Mouse (Mus musculus) MEL (cell line): Measurements from ENCODE around the gene Ttc41.
A peak's percentile ranks its signal among the peaks of the same experiment; 100 is the strongest.
"Not testable (repeated sequence)": the region's sequence is repeated elsewhere in the genome, so short reads cannot be mapped to it uniquely, and the experiment has no call there.

Source experiments
- CTCF ChIP-seq, 3 experiments: IDR thresholded peaks in 2 of 3; conservative IDR thresholded peaks in 1 of 3; 2 replicates each; pipeline ENCODE4 v1.5.1; 2011 to 2012; ENCODE audit warnings: low read length in 3 of 3, low read depth in 2 of 3, mild to moderate bottlenecking in 2 of 3, improper control_type of control experiment in 1 of 3, inconsistent platforms in 1 of 3, mixed read lengths in 1 of 3, moderate library complexity in 1 of 3; ENCODE audit not compliant: control insufficient read depth in 1 of 3, insufficient read depth in 1 of 3, poor library complexity in 1 of 3, severe bottlenecking in 1 of 3
- JUND ChIP-seq: IDR thresholded peaks from 2 replicates; pipeline ENCODE4 v1.6.1; 2011; ENCODE audit warnings: low read depth, mild to moderate bottlenecking, improper control_type of control experiment, low read length
- POLR2A ChIP-seq, 2 experiments: IDR thresholded peaks; 2 replicates each; pipeline ENCODE4 v1.6.1; 2011 to 2012; ENCODE audit warnings: low read length in 2 of 2, mild to moderate bottlenecking in 2 of 2, control low read depth in 1 of 2, improper control_type of control experiment in 1 of 2, low read depth in 1 of 2, moderate library complexity in 1 of 2; ENCODE audit not compliant: control insufficient read depth in 1 of 2, insufficient read depth in 1 of 2, poor library complexity in 1 of 2
- TCF12 ChIP-seq: IDR thresholded peaks from 2 replicates; pipeline ENCODE4 v1.6.1; 2014; ENCODE audit warnings: low read depth, mild to moderate bottlenecking, inconsistent platforms, low read length, improper control_type of control experiment, moderate library complexity
- UBTF ChIP-seq: IDR thresholded peaks from 2 replicates; pipeline ENCODE4 v1.6.1; 2012; ENCODE audit warnings: low read depth, mild to moderate bottlenecking, inconsistent platforms, low read length, improper control_type of control experiment, moderate library complexity, borderline replicate concordance; ENCODE audit not compliant: insufficient read depth

GRCm38 (mm10) chr10:86686017-86686360, 19.6 kb upstream of the Ttc41 start:
- not testable (repeated sequence) for TF ChIP-seq JUND; TCF12; UBTF; CTCF (IDR thresholded peaks at IDR 0.05 in 2 of 3, conservative IDR thresholded peaks at IDR 0.05 in 1 of 3; ENCODE audit: control insufficient read depth in 1 of 3, insufficient read depth in 1 of 3, low read depth in 2 of 3, low read length in 3 of 3, poor library complexity in 1 of 3, severe bottlenecking in 1 of 3)
- 0 out of 4 replicates have a peak, but pooled peaks of 1 of the 2 experiments have one; percentile 1 for TF ChIP-seq POLR2A (IDR thresholded peaks at IDR 0.05; ENCODE audit: control insufficient read depth in 1 of 2, insufficient read depth in 1 of 2, low read depth in 1 of 2, low read length in 2 of 2, poor library complexity in 1 of 2)
